Mouse (Mus musculus): Measurements from ENCODE around the gene Hoxa7. TPM values are rescaled to one million over a fixed set of nuclear protein-coding genes. Genes with fewer than 3 reads are reported as not detected.

The Hoxa7 gene
- total RNA-seq, 2 experiments from 2014 or later, result not detected

- no peak for DNase-seq (ENCODE audit: low spot score in 2 of 2)
- intact Hi-C loops (cut with DNase I), result no loop called here
Measured at GRCm38 (mm10) chr6:52242801-52243332, 21.2 kb upstream of the Hoxa7 start.

GRCm38 (mm10) chr6:52241001-52241621 lies 19.5 kb upstream of the Hoxa7 start:
- no peak for DNase-seq (ENCODE audit: low spot score in 2 of 2)
- intact Hi-C loops (cut with DNase I), result no loop called here

- intact Hi-C loops (cut with DNase I), result no loop called here
- no peak for DNase-seq (ENCODE audit: low spot score in 2 of 2)
Measured at GRCm38 (mm10) chr6:52240389-52241000, 18.8 kb upstream of the Hoxa7 start, which contains the start of gene Hoxa10. Hoxa10 (minus strand) TSS chr6:52240854.

- DNase-seq (ENCODE audit: low spot score in 2 of 2), result no peak
- intact Hi-C loops (cut with DNase I), result no loop called here
Measured at GRCm38 (mm10) chr6:52239625-52240388, 18.2 kb upstream of the Hoxa7 start.

- no peak for DNase-seq (ENCODE audit: low spot score in 2 of 2)
- intact Hi-C loops (cut with DNase I), result no loop called here
Measured at GRCm38 (mm10) chr6:52238976-52239375, 17.3 kb upstream of the Hoxa7 start.

GRCm38 (mm10) chr6:52238155-52238545 lies 16.5 kb upstream of the Hoxa7 start:
- intact Hi-C loops (cut with DNase I), result no loop called here
- no peak for DNase-seq (ENCODE audit: low spot score in 2 of 2)

- no peak for DNase-seq (ENCODE audit: low spot score in 2 of 2)
- intact Hi-C loops (cut with DNase I), result no loop called here
Measured at GRCm38 (mm10) chr6:52237346-52238154, 15.9 kb upstream of the Hoxa7 start.

GRCm38 (mm10) chr6:52236806-52237205 lies 15.2 kb upstream of the Hoxa7 start:
- intact Hi-C loops (cut with DNase I), result no loop called here

GRCm38 (mm10) chr6:52235866-52236265 lies 14.2 kb upstream of the Hoxa7 start:
- intact Hi-C loops (cut with DNase I), result no loop called here
- DNase-seq (ENCODE audit: low spot score in 2 of 2), result no peak

More at GRCm38 (mm10) chr6:52236806-52237205, 15.2 kb upstream of the Hoxa7 start:
- no peak for DNase-seq (ENCODE audit: low spot score in 2 of 2)

GRCm38 (mm10) chr6:52235267-52235666 lies 13.6 kb upstream of the Hoxa7 start:
- DNase-seq (ENCODE audit: low spot score in 2 of 2), result no peak
- intact Hi-C loops (cut with DNase I), result no loop called here

GRCm38 (mm10) chr6:52234428-52235140 lies 12.9 kb upstream of the Hoxa7 start:
- no peak for DNase-seq (ENCODE audit: low spot score in 2 of 2)
- intact Hi-C loops (cut with DNase I), result no loop called here

- intact Hi-C loops (cut with DNase I), result no loop called here
- DNase-seq (ENCODE audit: low spot score in 2 of 2), result no peak
Measured at GRCm38 (mm10) chr6:52233546-52234427, 12.1 kb upstream of the Hoxa7 start.

- no peak for DNase-seq (ENCODE audit: low spot score in 2 of 2)
- intact Hi-C loops (cut with DNase I), result no loop called here
Measured at GRCm38 (mm10) chr6:52232984-52233545, 11.4 kb upstream of the Hoxa7 start.

GRCm38 (mm10) chr6:52232568-52232965 lies 10.9 kb upstream of the Hoxa7 start:
- DNase-seq (ENCODE audit: low spot score in 2 of 2), result no peak
- intact Hi-C loops (cut with DNase I), result no loop called here

- intact Hi-C loops (cut with DNase I), result no loop called here
- no peak for DNase-seq (ENCODE audit: low spot score in 2 of 2)
Measured at GRCm38 (mm10) chr6:52231885-52232567, 10.4 kb upstream of the Hoxa7 start.

GRCm38 (mm10) chr6:52230516-52231165 lies 9.0 kb upstream of the Hoxa7 start, which contains the start of gene Hoxa9:
Hoxa9 (minus strand) TSS chr6:52231089.
- intact Hi-C loops (cut with DNase I), result no loop called here
- no peak for DNase-seq (ENCODE audit: low spot score in 2 of 2)

Measured in left cerebral cortex, postnatal 25 days (tissue).